Mouse (Mus musculus): Measurements from ENCODE around the gene Gm6169.
A peak's percentile ranks its signal among the peaks of the same experiment; 100 is the strongest.
"Not testable (repeated sequence)": the region's sequence is repeated elsewhere in the genome, so short reads cannot be mapped to it uniquely, and the experiment has no call there.

The Gm6169 gene

DNA sequence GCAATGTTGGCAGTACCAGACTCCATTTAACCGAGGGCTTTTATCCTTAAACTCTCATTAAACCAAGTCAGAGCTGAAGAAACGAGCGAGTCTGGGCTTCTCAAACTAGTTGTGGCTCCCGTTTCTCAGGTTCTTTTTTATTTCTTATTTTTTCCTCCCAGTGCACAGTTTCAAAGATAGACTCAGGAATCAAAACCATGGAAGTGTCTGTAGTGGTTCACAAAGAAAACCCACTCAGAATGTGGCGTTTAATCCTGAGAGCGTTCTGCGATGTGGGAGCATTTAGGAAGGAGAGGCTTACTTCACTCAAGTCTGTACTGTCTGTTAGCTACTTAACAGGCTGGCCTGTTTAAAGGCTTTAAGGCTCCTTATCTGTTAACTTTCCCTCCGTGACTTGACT is 30.9 kb downstream of the Gm6169 start:
- DNase-seq (ENCODE audit: low spot score): no peak

DNA sequence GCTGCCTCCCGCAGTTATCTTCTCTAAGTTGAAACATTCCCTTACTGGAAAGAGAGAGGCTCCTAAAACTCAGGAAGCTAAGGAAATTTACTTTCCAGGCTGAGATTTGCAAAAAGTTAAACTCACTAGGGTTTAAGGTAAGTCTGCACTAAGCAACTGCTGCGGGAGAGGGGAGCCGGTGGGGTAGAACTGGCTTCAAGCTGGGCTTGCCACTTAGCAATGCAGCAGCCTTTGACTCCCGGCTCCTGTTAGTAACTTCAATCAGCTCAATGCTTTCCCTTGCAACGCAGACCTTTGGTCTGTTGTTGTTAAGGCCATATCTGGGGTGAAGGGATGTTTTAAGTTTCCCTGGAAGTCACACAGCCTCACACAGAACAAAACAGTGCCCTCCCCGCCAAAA is 31.3 kb downstream of the Gm6169 start:
- DNase-seq (ENCODE audit: low spot score): no peak

DNA sequence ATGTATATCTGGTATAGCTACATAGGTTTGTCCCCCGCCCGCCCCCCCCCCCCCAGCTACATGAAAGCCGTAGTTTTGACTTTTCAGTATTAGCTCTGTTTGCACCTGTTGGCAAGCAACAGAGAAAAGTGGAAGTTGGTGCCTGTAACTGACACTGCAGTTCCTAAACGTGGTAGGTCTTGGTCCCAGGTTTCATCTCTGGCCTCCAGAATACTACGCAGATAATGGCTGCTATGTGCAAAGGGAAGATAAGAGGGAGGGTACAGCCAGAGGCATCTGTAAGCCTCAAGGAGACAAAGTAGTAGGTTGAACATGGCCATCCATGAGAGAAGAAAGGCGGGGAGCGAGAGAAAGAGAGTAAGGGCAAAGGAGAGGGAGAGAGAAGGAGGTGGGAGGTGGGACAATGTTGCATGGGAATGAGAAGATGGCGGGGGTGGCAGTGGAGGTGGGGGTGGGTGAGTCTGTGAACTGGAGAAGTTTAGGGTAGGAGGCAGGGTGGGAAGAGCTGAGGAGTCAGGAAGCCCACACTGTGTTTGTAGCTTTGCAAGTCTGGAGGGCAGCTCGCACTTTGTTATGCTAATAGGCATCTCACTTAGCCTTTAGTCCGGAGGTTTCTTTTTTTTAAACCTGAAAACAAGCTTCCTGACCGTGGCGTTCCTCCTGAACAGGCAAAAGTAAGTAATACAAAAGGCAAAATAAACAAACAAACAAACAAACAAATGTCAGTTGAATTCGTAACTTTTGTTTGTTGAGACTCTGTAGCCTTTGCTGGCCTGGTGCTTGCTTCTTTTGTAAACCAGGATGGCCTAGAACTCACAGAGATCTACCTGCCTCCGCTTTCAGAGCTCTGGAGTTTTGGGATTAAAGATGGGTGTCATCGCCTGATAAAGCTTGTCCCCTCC is 32.1 kb downstream of the Gm6169 start, which contains the start of gene Fam169a:
TSS of gene Fam169a (plus strand) at position 638 of the 902 bp plus-strand sequence.
- DNase-seq (ENCODE audit: low spot score): no peak

DNA sequence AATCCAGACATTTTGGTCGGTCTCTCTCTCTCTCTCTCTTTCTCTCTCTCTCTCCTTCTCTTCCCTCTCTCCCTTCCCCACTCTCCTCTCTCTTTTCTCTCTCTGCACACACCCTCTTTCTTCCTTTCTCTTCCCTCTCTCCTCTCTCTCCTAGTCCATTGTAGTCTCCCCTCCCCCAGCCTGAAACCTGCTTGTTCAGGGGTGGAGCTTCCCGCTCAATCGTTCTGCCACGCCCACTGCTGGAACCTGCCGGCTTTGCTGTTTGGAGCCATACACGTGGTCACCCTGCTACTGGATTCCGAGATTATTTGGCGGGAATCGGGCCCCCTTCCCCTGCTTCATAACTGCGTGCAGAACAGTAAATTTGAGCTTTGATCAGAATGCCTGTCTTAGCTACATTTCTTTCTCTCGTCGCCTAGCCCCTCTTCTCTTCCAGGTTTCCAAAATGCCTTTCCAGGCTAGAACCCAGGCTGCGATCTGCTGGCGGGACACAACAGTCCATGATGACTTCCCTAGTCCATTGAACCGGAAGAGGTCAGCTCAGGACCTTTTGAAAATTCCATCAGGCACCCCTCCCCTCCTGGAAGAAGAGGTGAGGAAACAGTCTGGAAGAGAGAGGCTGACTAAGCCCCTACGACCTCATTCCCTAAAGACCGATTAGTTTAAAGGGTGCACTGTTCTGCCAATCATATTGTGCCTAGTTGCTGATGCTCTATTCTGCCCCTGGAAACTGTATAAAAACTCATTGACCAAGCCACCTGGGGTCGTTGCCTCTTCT is 34.0 kb downstream of the Gm6169 start:
- DNase-seq (ENCODE audit: low spot score): not testable (repeated sequence)

DNA sequence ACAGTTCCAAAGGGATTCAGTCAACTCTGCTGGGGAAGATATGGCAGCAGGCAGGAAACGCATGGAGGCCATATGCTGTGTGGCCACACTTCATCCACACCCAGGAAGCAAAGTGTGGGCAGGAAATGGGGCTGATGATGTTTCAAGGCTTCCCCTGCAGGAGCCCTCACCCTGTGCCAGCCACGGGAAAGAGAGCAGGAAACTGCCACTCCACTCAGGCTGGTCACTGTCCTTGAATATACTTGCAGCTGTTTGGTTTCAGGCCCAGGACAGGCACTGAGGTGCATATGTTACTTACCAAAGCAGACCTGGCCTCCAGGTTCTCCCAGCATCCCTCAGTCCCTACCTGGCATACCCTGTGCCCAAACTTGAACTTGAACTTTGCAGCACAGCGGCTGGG is 34.6 kb downstream of the Gm6169 start:
- DNase-seq (ENCODE audit: low spot score): no peak

DNA sequence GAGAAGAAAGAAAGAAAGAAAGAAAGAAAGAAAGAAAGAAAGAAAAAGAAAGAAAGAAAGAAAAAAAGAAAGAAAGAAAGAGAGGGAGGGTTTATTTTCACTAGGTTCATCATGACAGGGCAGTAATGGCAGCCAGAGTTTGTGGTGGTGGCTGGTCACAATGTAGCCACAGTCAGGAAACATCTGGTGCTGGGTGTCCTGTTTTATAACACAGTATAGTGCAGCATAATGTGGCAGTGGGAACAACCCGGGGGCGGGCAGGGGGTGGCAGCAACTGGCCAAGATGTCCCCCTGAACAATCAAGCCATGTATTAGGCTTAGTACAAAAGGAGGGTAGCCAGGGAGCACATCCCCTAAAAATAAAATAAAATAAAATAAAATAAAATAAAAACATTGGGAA is 35.6 kb downstream of the Gm6169 start:
- no peak for DNase-seq (ENCODE audit: low spot score)

DNA sequence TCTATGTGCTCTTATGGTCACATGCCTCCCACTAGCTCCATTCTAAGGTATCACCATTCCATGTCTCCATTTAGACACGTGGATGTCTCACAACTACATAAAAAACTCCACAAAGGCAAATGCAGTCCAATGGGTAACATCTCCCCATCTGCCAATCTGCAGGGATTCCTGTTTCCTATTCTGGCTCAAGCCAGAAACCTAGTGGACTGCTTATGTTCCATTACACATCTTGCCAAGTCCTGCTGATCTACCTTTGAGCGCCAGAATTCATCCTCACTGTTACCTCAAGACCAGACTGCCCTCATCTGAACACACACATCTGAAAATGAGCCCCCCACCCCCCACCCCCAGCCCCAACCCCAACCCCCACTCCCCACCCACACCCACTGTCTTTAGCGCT is 36.9 kb downstream of the Gm6169 start:
- DNase-seq (ENCODE audit: low spot score): no peak

DNA sequence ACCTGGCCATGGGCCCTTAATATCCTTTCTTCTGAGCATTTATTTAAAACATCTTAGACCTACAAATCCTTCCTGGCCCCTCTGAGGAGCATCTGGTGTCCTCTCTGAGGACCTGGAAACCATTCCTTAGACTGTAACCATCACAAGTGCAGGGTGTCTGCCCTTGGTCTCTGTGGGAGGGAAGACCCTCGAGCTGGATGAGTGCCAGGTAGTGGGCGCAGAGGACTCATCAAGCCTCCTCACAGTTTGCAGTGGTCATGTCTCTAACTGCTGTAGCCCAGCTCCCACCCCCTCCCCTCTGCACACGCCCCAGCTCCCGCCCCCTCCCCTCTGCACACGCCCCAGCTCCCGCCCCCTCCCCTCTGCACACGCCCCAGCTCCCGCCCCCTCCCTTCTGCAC is 38.7 kb downstream of the Gm6169 start:
- DNase-seq (ENCODE audit: low spot score): no peak

DNA sequence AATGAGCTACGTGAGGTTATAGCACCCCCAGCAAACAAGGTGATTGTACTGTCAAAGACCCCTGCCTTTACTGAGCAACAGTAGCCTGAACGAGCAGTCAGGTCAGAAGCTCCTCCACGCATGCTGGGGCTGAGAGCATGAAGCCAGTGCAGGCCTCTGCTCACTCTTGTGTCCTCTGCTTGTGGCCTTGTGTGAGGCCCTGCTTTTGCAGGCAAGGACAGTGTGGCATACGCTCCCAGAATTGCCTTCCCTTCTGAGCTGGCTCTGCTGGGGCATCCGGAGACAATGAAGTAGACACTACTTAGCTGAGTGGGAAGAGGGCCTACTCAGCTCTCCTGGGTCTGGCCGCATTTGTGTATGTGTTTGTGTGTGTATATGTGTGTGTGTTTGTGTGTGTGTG is 39.3 kb downstream of the Gm6169 start:
- no peak for DNase-seq (ENCODE audit: low spot score)

DNA sequence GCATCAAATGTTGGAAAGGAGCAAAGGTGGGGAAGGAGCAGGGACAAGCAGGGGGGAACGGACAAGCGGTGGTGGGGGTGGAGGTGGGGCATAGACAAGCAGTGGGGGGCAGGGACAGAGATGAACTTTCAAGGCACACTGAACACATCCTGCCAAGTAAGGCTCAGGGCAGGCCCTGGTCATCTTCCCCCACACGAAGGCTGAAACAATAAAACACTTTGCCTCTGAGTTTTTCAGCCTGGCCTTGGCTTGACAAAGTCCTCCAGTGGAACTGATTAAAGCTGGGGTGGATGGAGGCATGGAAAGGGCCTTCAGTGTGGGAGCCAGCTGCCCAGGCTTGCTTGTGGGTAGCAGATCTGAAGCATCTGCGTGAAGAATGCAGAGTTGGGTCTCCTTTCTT is 41.2 kb downstream of the Gm6169 start:
- DNase-seq (ENCODE audit: low spot score): peak; percentile 78

DNA sequence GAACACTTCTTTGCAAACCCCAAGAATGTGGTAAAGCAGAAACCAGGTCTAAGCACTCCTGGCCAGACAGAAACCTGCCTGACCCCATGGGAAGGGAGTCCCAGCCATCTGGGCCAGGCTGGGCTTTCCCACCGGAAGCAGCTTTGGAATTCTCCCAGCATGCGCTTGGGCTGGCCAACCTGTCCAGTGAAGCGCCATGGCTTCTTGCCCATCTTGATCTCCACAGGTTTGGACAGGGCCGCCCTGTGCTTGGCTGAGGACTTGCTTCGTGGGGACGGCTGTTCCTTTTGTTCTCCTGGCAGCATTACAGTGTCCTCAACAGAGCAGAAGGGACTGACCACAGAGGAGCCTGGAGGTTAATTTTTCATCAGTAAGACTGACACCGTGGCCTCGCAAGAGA is 45.2 kb downstream of the Gm6169 start:
- DNase-seq (ENCODE audit: low spot score): peak; percentile 79

DNA sequence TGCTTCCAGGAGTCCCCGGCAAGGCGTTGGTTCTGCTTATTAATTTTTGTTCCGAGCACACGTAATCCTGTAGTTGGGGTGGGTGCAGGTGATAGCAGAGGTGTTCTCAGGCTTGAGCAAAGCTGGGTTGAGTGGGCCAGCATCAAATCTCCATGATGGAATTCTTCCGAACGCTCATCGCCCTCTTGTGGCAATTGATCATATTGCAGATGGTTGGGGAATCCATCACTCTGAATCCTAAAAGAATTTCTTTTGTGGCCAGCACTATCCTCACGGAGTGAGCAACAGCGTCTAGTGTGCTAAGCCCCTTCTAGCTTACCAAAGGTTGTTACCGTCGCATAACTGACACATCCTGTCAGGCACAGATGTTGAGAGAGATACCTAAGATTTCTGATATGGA is 46.4 kb downstream of the Gm6169 start:
- DNase-seq (ENCODE audit: low spot score): peak; percentile 56

DNA sequence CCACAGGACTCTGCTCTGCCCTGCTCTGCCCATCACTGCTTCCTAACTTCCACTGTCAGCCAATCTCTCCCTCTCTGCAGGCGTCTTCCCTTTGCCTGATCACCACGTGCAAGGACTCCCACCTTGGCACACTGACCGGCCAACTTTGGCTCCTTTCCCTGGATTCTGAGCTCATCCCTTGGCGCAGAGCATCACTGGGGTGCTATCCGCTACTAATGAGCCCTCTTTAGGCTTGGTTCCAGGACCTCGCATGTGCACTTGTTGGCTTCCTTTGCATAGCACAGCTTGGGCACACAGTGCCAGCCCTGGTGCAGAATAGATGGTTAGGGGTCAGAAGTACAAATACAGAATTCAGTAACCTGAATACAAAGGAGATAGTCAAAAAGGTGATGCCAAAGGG is 47.9 kb downstream of the Gm6169 start:
- DNase-seq (ENCODE audit: low spot score): peak; percentile 71
